Mouse (Mus musculus) ES-E14 (cell line): Measurements from ENCODE around the gene Cacna1h. TPM values are rescaled to one million over a fixed set of nuclear protein-coding genes. Genes with fewer than 3 reads are reported as not detected.

ENCODE experiments used
- DNase-seq: peaks from one replicate; pipeline ENCODE4 v3.0.0-alpha.2; 2013; ENCODE audit warnings: low read depth, low spot score
- H3K27ac ChIP-seq: 2 replicates; pipeline ENCODE4 v1.5.1; 2012; ENCODE audit warnings: low read depth, mild to moderate bottlenecking, low read length, moderate library complexity, mixed read lengths; ENCODE audit not compliant: poor library complexity, insufficient read depth, severe bottlenecking
- H3K36me3 ChIP-seq: 2 replicates; pipeline ENCODE4 v1.6.1; 2012; ENCODE audit warnings: mild to moderate bottlenecking, low read length, moderate library complexity, mixed read lengths; ENCODE audit not compliant: control insufficient read depth, poor library complexity, insufficient read depth, severe bottlenecking
- H3K4me1 ChIP-seq, 2 experiments: fragments of 150-350 bp in 1 of 2; sonication (generic) in 1 of 2; 2 replicates each; pipeline ENCODE4 v1.6.1; 2012; ENCODE audit warnings: low read length in 2 of 2, mild to moderate bottlenecking in 1 of 2, mixed read lengths in 1 of 2; ENCODE audit not compliant: control insufficient read depth in 2 of 2, insufficient read depth in 2 of 2, poor library complexity in 1 of 2
- H3K4me3 ChIP-seq, 2 experiments: fragments of 150-350 bp in 1 of 2; sonication (generic) in 1 of 2; 2 replicates each; pipeline ENCODE4 v1.5.1; 2012; ENCODE audit warnings: low read length in 2 of 2, low read depth in 1 of 2, mild to moderate bottlenecking in 1 of 2, mixed read lengths in 1 of 2; ENCODE audit not compliant: insufficient read depth in 1 of 2, poor library complexity in 1 of 2, severe bottlenecking in 1 of 2
- H3K9ac ChIP-seq: 2 replicates; pipeline ENCODE4 v1.6.1; 2012; ENCODE audit warnings: low read depth, mild to moderate bottlenecking, low read length, mixed read lengths; ENCODE audit not compliant: poor library complexity, insufficient read depth, severe bottlenecking
- H3K9me3 ChIP-seq: fragments of 150-350 bp; sonication (generic); 2 replicates; pipeline ENCODE4 v1.6.1; 2012; ENCODE audit warnings: low read depth, mild to moderate bottlenecking, low read length; ENCODE audit not compliant: control insufficient read depth, insufficient read depth
- CHD2 ChIP-seq: IDR thresholded peaks from 2 replicates; pipeline ENCODE4 v1.6.1; 2014; ENCODE audit warnings: mild to moderate bottlenecking, low read depth, low read length, inconsistent platforms
- HCFC1 ChIP-seq: IDR thresholded peaks from 2 replicates; pipeline ENCODE4 v1.6.1; 2012; ENCODE audit warnings: low read length, inconsistent platforms, borderline replicate concordance; ENCODE audit not compliant: insufficient read depth
- MAFK ChIP-seq: IDR thresholded peaks from 2 replicates; pipeline ENCODE4 v1.6.1; 2014; ENCODE audit warnings: mild to moderate bottlenecking, low read depth, low read length, inconsistent platforms; ENCODE audit not compliant: insufficient read depth
- ZC3H11A ChIP-seq: IDR thresholded peaks from 2 replicates; pipeline ENCODE4 v1.6.1; 2012; ENCODE audit warnings: low read depth, mild to moderate bottlenecking, inconsistent platforms, low read length, borderline replicate concordance
- ZNF384 ChIP-seq: IDR thresholded peaks from 2 replicates; pipeline ENCODE4 v1.6.1; 2012; ENCODE audit warnings: low read depth, low read length, inconsistent platforms
- in situ Hi-C, 2 experiments: fragments of 600-800 bp; cut with MboI; formaldehyde crosslinking; loops; one replicate each; pipeline ENCODE4 v1.15.1; 2025; ENCODE audit warnings: low sequenced_read_pairs in 2 of 2, inconsistent platforms in 1 of 2; ENCODE audit not compliant: unreplicated experiment in 2 of 2
- total RNA-seq: library from RNA; depleted of rRNA; stranded (reverse); fragments of 300-350 nt; gene quantifications from 2 replicates; pipeline ENCODE4 v1.2.3, GENCODE M21; 2012

The Cacna1h gene
- total RNA-seq, 1 experiment: 2.1 TPM

DNA sequence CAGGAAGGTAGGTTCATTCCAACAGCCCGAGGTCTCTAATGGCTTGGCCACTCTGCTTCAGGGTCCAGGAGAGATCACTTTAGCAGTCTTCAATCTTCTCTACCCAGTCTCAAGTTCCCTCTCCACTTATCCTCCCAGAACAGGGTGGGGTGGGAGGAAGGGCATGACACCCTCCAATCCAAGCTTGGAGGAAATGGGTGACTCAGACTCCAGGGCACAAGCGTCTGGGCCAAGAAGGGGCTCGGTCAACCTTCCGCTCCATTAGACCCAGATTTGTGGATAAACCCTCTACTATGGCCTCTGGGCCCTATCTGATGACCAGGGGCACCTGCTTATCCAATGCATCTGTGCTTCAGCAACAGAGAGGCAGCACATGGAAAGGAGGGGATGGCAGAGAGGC lies 88.1 kb downstream of the Cacna1h start, which contains the start of gene Tpsab1:
Gene Tpsab1, minus strand, starts transcription at position 101 of the 400 bp plus-strand sequence.
- H3K9ac ChIP-seq: no peak within 1 kb of the TSS
- DNase-seq: no peak
- H3K4me3 ChIP-seq: no peak within 1 kb of the TSS
- no peaks in the 10 kb centered on the region for H3K9me3 ChIP-seq
- TF ChIP-seq MAFK (no peak), HCFC1 (no peak), ZC3H11A (no peak), CHD2 (no peak), ZNF384 (no peak)
- no peak within 1 kb of the TSS for H3K27ac ChIP-seq
- H3K4me1 ChIP-seq: no peaks in the 10 kb centered on the region
- in situ Hi-C loops: no loop called here
- H3K36me3 ChIP-seq: no peaks in the 10 kb centered on the region

DNA sequence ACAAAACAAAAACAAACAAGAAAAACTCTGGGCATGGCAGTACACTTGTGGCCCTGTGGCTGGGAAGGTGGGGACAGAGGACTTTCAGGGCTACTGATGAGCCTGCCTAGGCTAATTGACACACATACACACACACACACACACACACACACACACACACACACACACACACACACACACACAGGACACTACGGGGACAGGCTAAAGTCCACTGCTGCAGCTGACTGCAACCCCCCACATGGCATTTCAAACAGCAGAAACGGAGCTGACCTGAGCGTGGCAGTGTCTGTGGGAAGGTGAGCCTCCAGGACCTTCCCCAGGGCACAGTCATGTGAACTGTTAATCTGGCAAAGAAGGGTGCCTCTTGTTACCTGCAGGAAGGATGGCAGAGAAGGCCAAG lies 92.1 kb downstream of the Cacna1h start:
- no peak overlapping the region for H3K4me3 ChIP-seq
- H3K27ac ChIP-seq: no peak overlapping the region
- no peaks in the 10 kb centered on the region for H3K36me3 ChIP-seq
- in situ Hi-C loops: no loop called here
- no peaks in the 10 kb centered on the region for H3K4me1 ChIP-seq
- DNase-seq: no peak
- no peak for TF ChIP-seq MAFK
- no peak for TF ChIP-seq ZNF384
- TF ChIP-seq ZC3H11A: no peak
- no peak for TF ChIP-seq CHD2
- no peak for TF ChIP-seq HCFC1
- no peak overlapping the region for H3K9ac ChIP-seq
- no peaks in the 10 kb centered on the region for H3K9me3 ChIP-seq

DNA sequence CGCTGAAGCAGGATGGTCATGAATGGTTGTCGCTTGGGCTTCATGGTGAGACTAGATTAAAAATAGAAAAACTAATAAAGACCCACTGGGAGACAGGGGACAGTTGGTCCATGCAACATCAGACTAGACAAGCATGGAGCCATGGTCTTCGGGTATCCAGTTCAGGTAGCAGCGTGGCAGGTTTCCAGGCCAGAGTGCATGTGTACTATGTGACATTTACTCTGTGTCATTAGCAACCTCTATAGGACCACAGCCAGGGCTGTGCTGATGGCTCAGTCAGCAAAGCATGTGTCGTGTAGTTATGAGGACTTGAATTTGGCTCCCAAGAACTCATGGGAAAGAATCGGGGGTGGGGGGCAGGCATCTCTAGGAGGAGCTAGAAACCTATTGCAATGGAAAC lies 93.6 kb downstream of the Cacna1h start:
- in situ Hi-C loops: no loop called here
- no peaks in the 10 kb centered on the region for H3K4me1 ChIP-seq
- DNase-seq: no peak
- no peaks in the 10 kb centered on the region for H3K36me3 ChIP-seq
- H3K4me3 ChIP-seq: no peak overlapping the region
- H3K27ac ChIP-seq: no peak overlapping the region
- H3K9me3 ChIP-seq: no peaks in the 10 kb centered on the region
- H3K9ac ChIP-seq: no peak overlapping the region
- TF ChIP-seq CHD2 (no peak), ZC3H11A (no peak), ZNF384 (no peak), HCFC1 (no peak), MAFK (no peak)

DNA sequence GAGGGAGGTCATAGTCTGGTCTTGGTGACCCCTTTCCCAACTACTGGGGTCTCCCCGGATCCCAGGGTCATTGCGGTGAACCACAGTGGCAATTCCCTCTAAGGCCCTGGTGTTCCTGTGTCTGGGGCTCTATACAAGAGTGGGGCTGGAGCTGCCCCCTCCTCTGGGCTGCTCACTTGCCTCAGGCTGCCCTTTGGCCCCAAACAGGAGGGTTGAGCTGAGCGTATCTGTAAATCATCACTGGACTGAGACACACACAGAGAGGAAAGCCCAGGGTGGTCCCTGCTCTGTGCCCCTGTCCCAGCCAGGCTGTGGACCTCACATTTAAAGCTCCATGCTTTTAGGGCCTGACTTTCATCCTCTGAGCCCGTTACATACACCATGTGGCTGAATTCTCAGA lies 95.4 kb downstream of the Cacna1h start:
- Histone ChIP-seq H3K27ac (no peak overlapping the region), H3K4me1 (no peaks in the 10 kb centered on the region), H3K36me3 (no peaks in the 10 kb centered on the region), H3K9ac (no peak overlapping the region), H3K4me3 (no peak overlapping the region), H3K9me3 (no peaks in the 10 kb centered on the region)
- TF ChIP-seq HCFC1 (no peak), CHD2 (no peak), ZC3H11A (no peak), MAFK (no peak), ZNF384 (no peak)
- in situ Hi-C loops: loop anchor here in 1 of 2 experiments (10.0 kb wide), 1 partner anchor 127 kb away; no protein-coding TSS in a partner anchor
- no peak for DNase-seq

DNA sequence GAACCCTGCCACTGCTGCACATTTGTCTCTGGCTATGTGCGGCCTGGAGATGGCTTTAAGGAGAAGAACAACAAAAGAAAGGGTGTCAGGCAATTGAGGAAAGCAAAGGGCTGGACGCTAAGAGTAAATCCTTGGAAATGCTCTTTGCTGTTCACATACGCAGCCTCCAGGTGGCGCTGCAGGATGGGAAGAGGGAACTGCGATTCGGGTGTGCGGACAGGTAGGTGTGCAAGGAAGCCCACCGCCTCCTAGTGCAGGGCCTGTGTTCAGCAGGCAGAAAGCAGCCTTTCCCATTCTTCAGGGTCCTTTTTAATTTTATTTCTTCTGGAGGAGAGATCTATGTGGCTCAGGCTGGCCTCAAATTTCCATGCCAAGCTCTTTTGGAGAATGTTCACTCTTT lies 99.6 kb downstream of the Cacna1h start:
- Histone ChIP-seq H3K9ac (no peak overlapping the region), H3K27ac (no peak overlapping the region), H3K4me3 (no peak overlapping the region), H3K36me3 (no peaks in the 10 kb centered on the region), H3K9me3 (no peaks in the 10 kb centered on the region), H3K4me1 (no peaks in the 10 kb centered on the region)
- TF ChIP-seq CHD2 (no peak), ZC3H11A (peak; percentile 93), ZNF384 (no peak), HCFC1 (0 out of 2 replicates have a peak, but pooled peaks have one; percentile 38), MAFK (no peak)
- in situ Hi-C loops: loop anchor here in 1 of 2 experiments (10.0 kb wide), 1 partner anchor 131 kb away; no protein-coding TSS in a partner anchor
- peak; percentile 74 for DNase-seq
